Mouse (Mus musculus) heart, postnatal 0 days (tissue): ENCODE data around the gene Hpcal1.

Source experiments
- CTCF ChIP-seq: IDR thresholded peaks from 2 replicates; pipeline ENCODE4 v1.5.1; 2016; ENCODE audit warnings: antibody characterized with exemption, control low read depth, low read depth
- EP300 ChIP-seq: IDR thresholded peaks from 2 replicates; pipeline ENCODE4 v1.6.1; 2016; ENCODE audit warnings: antibody characterized with exemption, low read depth

GRCm38 (mm10) chr12:17674182-17674812 is 16.4 kb upstream of the Hpcal1 start:
- TF ChIP-seq CTCF = no peak
- TF ChIP-seq EP300 = no peak
